Comparison of ENCODE assay signal across 30 mouse cellular contexts in the genomic region with DNA sequence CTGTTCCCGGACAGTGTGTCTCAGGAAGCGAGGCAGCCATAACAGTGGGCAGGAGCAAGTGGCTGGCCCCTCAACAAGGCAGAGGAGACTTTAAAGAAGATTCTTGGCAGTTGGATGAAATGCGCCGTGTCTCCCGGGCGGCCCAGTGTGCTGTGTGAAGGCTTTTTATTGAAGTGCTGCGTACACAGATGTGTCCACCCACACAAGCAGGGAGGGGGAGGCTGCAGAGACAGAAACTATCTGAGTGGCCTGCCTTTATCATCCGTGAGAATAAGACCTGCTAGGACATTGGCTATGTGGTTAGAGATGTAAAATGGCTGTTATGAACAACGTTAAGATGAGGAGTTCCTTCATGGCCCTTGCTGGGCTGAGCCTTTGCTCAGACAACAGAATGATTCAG. TPM values are rescaled to one million over a fixed set of nuclear protein-coding genes. Genes with fewer than 3 reads are reported as not detected.
A peak's percentile ranks its signal among the peaks of the same experiment; 100 is the strongest.
DNase-seq lines count a peak whose midpoint lies in the region; ATAC-seq lines count a peak whose summit lies in the region.
"Had no signal": no experiment of that assay in that cellular context is flagged by ENCODE, and none has a peak within 500 bp of the region (broad histone marks: within the 10 kb centered on the region; RNA-seq: fewer than 3 reads in every experiment).

No protein-coding gene starts in this region.

- H3K27ac ChIP-seq in intestine, embryonic 16.5 days (ENCODE audit: low read length), result no peak overlapping the region
- H3K27ac ChIP-seq: embryonic facial prominence, embryonic 12.5 days; heart, embryonic 15.5 days; hindbrain, embryonic 15.5 days; kidney, embryonic 15.5 days; liver, embryonic 14.5 days; macrophage; midbrain, embryonic 10.5 days had no signal

- H3K27me3 ChIP-seq in intestine, embryonic 16.5 days (replicated peaks; ENCODE audit: control insufficient read depth, insufficient read depth, low read length), result no peaks in the 10 kb centered on the region
- H3K27me3 ChIP-seq: embryonic facial prominence, embryonic 12.5 days; hindbrain, embryonic 15.5 days; kidney, embryonic 15.5 days; Patski had no signal

- no peak overlapping the region for H3K9ac ChIP-seq in intestine, embryonic 16.5 days (ENCODE audit: low read depth, low read length)
- H3K9ac ChIP-seq: embryonic facial prominence, embryonic 12.5 days; heart, embryonic 15.5 days; hindbrain, embryonic 15.5 days; kidney, embryonic 15.5 days; liver, embryonic 14.5 days had no signal

- no peaks in the 10 kb centered on the region for H3K9me3 ChIP-seq in intestine, embryonic 16.5 days (ENCODE audit: control insufficient read depth, low read length)
- H3K9me3 ChIP-seq: embryonic facial prominence, embryonic 12.5 days; heart, embryonic 15.5 days; hindbrain, embryonic 15.5 days; midbrain, embryonic 10.5 days had no signal

- H3K4me2 ChIP-seq in intestine, embryonic 16.5 days (ENCODE audit: low read depth, low read length), result no peak overlapping the region
- H3K4me2 ChIP-seq: embryonic facial prominence, embryonic 12.5 days; heart, embryonic 15.5 days; hindbrain, embryonic 15.5 days; kidney, embryonic 15.5 days had no signal

- peak; percentile 3 to 36 for DNase-seq in frontal cortex, adult 2 months (ENCODE audit: extremely low spot score in 1 of 2, low spot score in 1 of 2)
- no peak for DNase-seq in frontal cortex, postnatal 25 days (ENCODE audit: low spot score in 2 of 2)
- DNase-seq in left cerebral cortex, postnatal 14 days (ENCODE audit: low spot score in 2 of 2), result peak; percentile 16 to 51
- no peak for DNase-seq in left cerebral cortex, postnatal 4 days
- DNase-seq in right cerebral cortex, adult 18-20 months, result peak; percentile 19
- DNase-seq in right cerebral cortex, postnatal 4 days, result no peak
- DNase-seq: adrenal gland, adult 8-10 months; cerebellum, adult 9-10 months; gastrocnemius, postnatal 36 days; heart, postnatal 4 days had no signal

- no peak overlapping the region for H3K4me3 ChIP-seq in intestine, embryonic 16.5 days (ENCODE audit: low read length)
- H3K4me3 ChIP-seq: embryonic facial prominence, embryonic 12.5 days; heart, embryonic 15.5 days; hindbrain, embryonic 15.5 days; kidney, embryonic 15.5 days; midbrain, embryonic 10.5 days had no signal

- H3K4me1 ChIP-seq in intestine, embryonic 16.5 days (ENCODE audit: control insufficient read depth, insufficient read depth, low read length), result peaks cover 4% of the 10 kb centered on the region; the same call in 1 of the 2 replicates
- H3K4me1 ChIP-seq: heart, embryonic 15.5 days; midbrain, embryonic 10.5 days had no signal

- WGBS in intestine, embryonic 16.5 days, result 36% methylated on average over 9 of the region's 9 CpGs

- H3K36me3 ChIP-seq in intestine, embryonic 16.5 days (ENCODE audit: control insufficient read depth, insufficient read depth, low read length), result no peaks in the 10 kb centered on the region
- H3K36me3 ChIP-seq: embryonic facial prominence, embryonic 12.5 days; heart, embryonic 15.5 days; hindbrain, embryonic 15.5 days; kidney, embryonic 15.5 days; midbrain, embryonic 10.5 days had no signal

- ATAC-seq in intestine, embryonic 16.5 days, result no peak
- ATAC-seq: CD4-positive, CD25-positive, alpha-beta regulatory T cell, adult 4 months; forebrain, embryonic 14.5 days; intestine, postnatal 0 days; Patski had no signal

- intact Hi-C loops in left cerebral cortex, postnatal 14 days (cut with DNase I), result no loop called here
- intact Hi-C loops in left cerebral cortex, postnatal 4 days (cut with DNase I), result no loop called here

RNA-seq across cellular contexts. Expression of a gene that starts 40.0 kb away (rescaled TPM):
- not detected in 2 replicates for polyA plus RNA-seq in frontal cortex, adult 2 months (2012; rRNA removed)
- total RNA-seq in left cerebral cortex, postnatal 14 days (2021), result not detected
- total RNA-seq in left cerebral cortex, postnatal 4 days (2021), result not detected
- polyA plus RNA-seq in intestine, embryonic 16.5 days (2015; fragmentation: Nextera tagmentation; extraction: Ambion mirVana), result not detected in 2 replicates
- total RNA-seq: adrenal gland, adult 8-10 months; ES-E14; gastrocnemius, postnatal 36 days; heart, adult 8-10 months; heart, postnatal 4 days; layer of hippocampus, adult 18-20 months; left cerebral cortex, adult 8-10 months; midbrain, postnatal 0 days; neutrophil, adult 5-6 weeks had no signal
- polyA plus RNA-seq: CD4-positive, CD25-positive, alpha-beta regulatory T cell, adult 4 months; embryonic facial prominence, embryonic 12.5 days; forebrain, embryonic 14.5 days; heart, embryonic 15.5 days; hindbrain, embryonic 15.5 days; intestine, postnatal 0 days; kidney, embryonic 15.5 days; liver, embryonic 14.5 days; macrophage; midbrain, embryonic 10.5 days; midbrain, postnatal 0 days; Patski; stomach, embryonic 16.5 days; thymus, postnatal 0 days had no signal

RNA-seq across cellular contexts. Expression of a gene that starts 51.7 kb away (rescaled TPM):
- 0.04 TPM in 2 replicates for polyA plus RNA-seq in frontal cortex, adult 2 months (2012; rRNA removed)
- under 1 TPM; 0.08 to 0.13 TPM for total RNA-seq in left cerebral cortex, postnatal 14 days (2021)
- not detected for total RNA-seq in left cerebral cortex, postnatal 4 days (2021)
- 0.06 TPM in 1 of 2 replicates, not detected in the other for polyA plus RNA-seq in intestine, embryonic 16.5 days (2015; fragmentation: Nextera tagmentation; extraction: Ambion mirVana)
- polyA plus RNA-seq: CD4-positive, CD25-positive, alpha-beta regulatory T cell, adult 4 months; hindbrain, embryonic 15.5 days; macrophage; midbrain, embryonic 10.5 days had no signal

Comparison
In these comparisons a context has a peak if more than half of its experiments do, and no peak if none do; other contexts are left out.
1. DNase-seq: peak in frontal cortex, adult 2 months (2 of 2), left cerebral cortex, postnatal 14 days (2 of 2) and right cerebral cortex, adult 18-20 months (single experiment); none in frontal cortex, postnatal 25 days (0 of 2), left cerebral cortex, postnatal 4 days (single experiment) and right cerebral cortex, postnatal 4 days (single experiment).